Mouse (Mus musculus): Measurements from ENCODE around the gene Ulk3.

The Ulk3 gene

GRCm38 (mm10) chr9:57589224-57590126, at the start of gene Ulk3:
Gene Ulk3, plus strand, starts transcription at chr9:57589452.
- DNase-seq (ENCODE audit: low read depth in 2 of 2, low spot score in 2 of 2): peak; percentile 62 to 70

- DNase-seq (ENCODE audit: low read depth in 2 of 2, low spot score in 2 of 2): no peak
Observed at GRCm38 (mm10) chr9:57539550-57539949, 49.7 kb upstream of the Ulk3 start.

- peak in 1 of 2 experiments; percentile 43 for DNase-seq (ENCODE audit: low read depth in 2 of 2, low spot score in 2 of 2)
Observed at GRCm38 (mm10) chr9:57541312-57541711, 47.9 kb upstream of the Ulk3 start.

- DNase-seq (ENCODE audit: low read depth in 2 of 2, low spot score in 2 of 2): no peak
Observed at GRCm38 (mm10) chr9:57543951-57544350, 45.3 kb upstream of the Ulk3 start.

GRCm38 (mm10) chr9:57547287-57547686, 42.0 kb upstream of the Ulk3 start:
- DNase-seq (ENCODE audit: low read depth in 2 of 2, low spot score in 2 of 2): no peak

- no peak for DNase-seq (ENCODE audit: low read depth in 2 of 2, low spot score in 2 of 2)
Observed at GRCm38 (mm10) chr9:57547869-57548268, 41.4 kb upstream of the Ulk3 start.

GRCm38 (mm10) chr9:57549186-57549585, 40.1 kb upstream of the Ulk3 start:
- no peak for DNase-seq (ENCODE audit: low read depth in 2 of 2, low spot score in 2 of 2)

- DNase-seq (ENCODE audit: low read depth in 2 of 2, low spot score in 2 of 2): no peak
Observed at GRCm38 (mm10) chr9:57550126-57550862, 39.0 kb upstream of the Ulk3 start.

GRCm38 (mm10) chr9:57552139-57552887, 36.9 kb upstream of the Ulk3 start, which contains the start of gene Mpi:
Gene Mpi, minus strand, starts transcription at chr9:57552763.
- DNase-seq (ENCODE audit: low read depth in 2 of 2, low spot score in 2 of 2): no peak

- DNase-seq (ENCODE audit: low read depth in 2 of 2, low spot score in 2 of 2): no peak
Observed at GRCm38 (mm10) chr9:57553119-57553518, 36.1 kb upstream of the Ulk3 start.

- no peak for DNase-seq (ENCODE audit: low read depth in 2 of 2, low spot score in 2 of 2)
Observed at GRCm38 (mm10) chr9:57554753-57555152, 34.5 kb upstream of the Ulk3 start.

GRCm38 (mm10) chr9:57557215-57557614, 32.0 kb upstream of the Ulk3 start:
- DNase-seq (ENCODE audit: low read depth in 2 of 2, low spot score in 2 of 2): no peak

- no peak for DNase-seq (ENCODE audit: low read depth in 2 of 2, low spot score in 2 of 2)
Observed at GRCm38 (mm10) chr9:57558625-57559024, 30.6 kb upstream of the Ulk3 start.

- no peak for DNase-seq (ENCODE audit: low read depth in 2 of 2, low spot score in 2 of 2)
Observed at GRCm38 (mm10) chr9:57559568-57559967, 29.7 kb upstream of the Ulk3 start.

- DNase-seq (ENCODE audit: low read depth in 2 of 2, low spot score in 2 of 2): no peak
Observed at GRCm38 (mm10) chr9:57560263-57560662, 29.0 kb upstream of the Ulk3 start.

- DNase-seq (ENCODE audit: low read depth in 2 of 2, low spot score in 2 of 2): peak; percentile 76 to 88
Observed at GRCm38 (mm10) chr9:57560861-57561710, 28.2 kb upstream of the Ulk3 start, which contains the start of gene Scamp2. Gene Scamp2, plus strand, starts transcription at chr9:57560943.

- DNase-seq (ENCODE audit: low read depth in 2 of 2, low spot score in 2 of 2): no peak
Observed at GRCm38 (mm10) chr9:57561711-57562099, 27.5 kb upstream of the Ulk3 start.

GRCm38 (mm10) chr9:57562896-57563372, 26.3 kb upstream of the Ulk3 start:
- DNase-seq (ENCODE audit: low read depth in 2 of 2, low spot score in 2 of 2): no peak

- DNase-seq (ENCODE audit: low read depth in 2 of 2, low spot score in 2 of 2): no peak
Observed at GRCm38 (mm10) chr9:57564609-57565008, 24.6 kb upstream of the Ulk3 start.

GRCm38 (mm10) chr9:57565741-57566221, 23.5 kb upstream of the Ulk3 start:
- no peak for DNase-seq (ENCODE audit: low read depth in 2 of 2, low spot score in 2 of 2)
